Mouse (Mus musculus): Measurements from ENCODE around the gene Map2.

DNA sequence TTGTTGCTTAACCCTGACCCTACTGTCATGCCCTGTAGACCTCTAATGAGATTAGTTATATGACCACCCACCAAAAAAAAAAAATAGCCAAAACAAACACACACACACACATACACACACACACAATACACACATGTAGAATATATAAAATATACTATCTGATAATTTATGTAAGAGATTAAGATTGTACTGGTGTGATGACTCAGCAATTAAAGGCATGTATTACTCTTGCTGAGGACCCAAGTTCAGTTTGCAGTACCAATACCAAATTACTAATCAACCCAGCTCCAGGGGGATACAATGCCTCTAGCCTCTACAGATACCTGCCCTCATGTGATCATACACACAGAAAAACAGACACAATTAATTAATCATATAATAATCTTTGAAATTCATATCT is 39.7 kb upstream of the Map2 start:
- TF ChIP-seq CTCF (IDR thresholded peaks at IDR 0.05; ENCODE audit: low read depth, low read length) (no peak), POLR2A (IDR thresholded peaks at IDR 0.05; ENCODE audit: borderline replicate concordance, low read depth, low read length) (no peak)

Data from bone marrow macrophage, adult 2 months (primary cell).